Mouse (Mus musculus) thymus, adult 2 months (tissue): ENCODE measurements at regions not wholly inside any gene's neighbourhood (a gene's known extent, or its start where the extent isn't known, plus 50 kb on each side); places are given as distances from the start of the nearest gene placed in this dataset.

Experiments
- CTCF ChIP-seq: fragments of 200-500 bp; IDR thresholded peaks from 2 replicates; pipeline ENCODE4 v1.5.1; 2012; ENCODE audit warnings: mild to moderate bottlenecking, control low read depth, low read length, moderate library complexity, borderline replicate concordance; ENCODE audit not compliant: control insufficient read depth, poor library complexity, insufficient read depth; ENCODE audit errors: extremely low read depth
- POLR2A ChIP-seq: fragments of 200-500 bp; IDR thresholded peaks from 2 replicates; pipeline ENCODE4 v1.6.1; 2012; ENCODE audit warnings: mild to moderate bottlenecking, low read length, control low read depth, moderate library complexity; ENCODE audit not compliant: control insufficient read depth, poor library complexity, insufficient read depth; ENCODE audit errors: extremely low read depth

- no peak for TF ChIP-seq CTCF
- TF ChIP-seq POLR2A: no peak
Observed at GRCm38 (mm10) chr15:7508535-7508934, 110.3 kb upstream of the Egflam start.
